Mouse (Mus musculus): ENCODE data around the gene Ube2g2. TPM values are rescaled to one million over a fixed set of nuclear protein-coding genes. Genes with fewer than 3 reads are reported as not detected.

Ube2g2 gene
- total RNA-seq, 2 experiments from 2014 or later: 66.7 to 68.4 TPM

- intact Hi-C loops (cut with DNase I): loop anchor here (2.0 kb wide), 1 partner anchor 19 kb away; no protein-coding TSS in a partner anchor
Measured at GRCm38 (mm10) chr10:77605368-77605767, 16.7 kb upstream of the Ube2g2 start.

GRCm38 (mm10) chr10:77605908-77606826 lies 15.9 kb upstream of the Ube2g2 start, which contains the start of the genes Sumo3 and Gm49325:
Gene Sumo3 (plus strand): TSS chr10:77606097.
Gene Gm49325 (plus strand): TSS chr10:77606197.
- intact Hi-C loops (cut with DNase I): loop anchor here (2.0 kb wide), 1 partner anchor 19 kb away; no protein-coding TSS in a partner anchor
- peak; percentile 94 for DNase-seq (ENCODE audit: low spot score)

More at GRCm38 (mm10) chr10:77605368-77605767, 16.7 kb upstream of the Ube2g2 start:
- no peak for DNase-seq (ENCODE audit: low spot score)

- intact Hi-C loops (cut with DNase I): no loop called here
- DNase-seq (ENCODE audit: low spot score): no peak
Measured at GRCm38 (mm10) chr10:77606855-77607254, 15.2 kb upstream of the Ube2g2 start.

GRCm38 (mm10) chr10:77607441-77607840 lies 14.6 kb upstream of the Ube2g2 start:
- DNase-seq (ENCODE audit: low spot score): no peak
- intact Hi-C loops (cut with DNase I): no loop called here

- DNase-seq (ENCODE audit: low spot score): no peak
- intact Hi-C loops (cut with DNase I): no loop called here
Measured at GRCm38 (mm10) chr10:77608589-77608988, 13.5 kb upstream of the Ube2g2 start.

DNA sequence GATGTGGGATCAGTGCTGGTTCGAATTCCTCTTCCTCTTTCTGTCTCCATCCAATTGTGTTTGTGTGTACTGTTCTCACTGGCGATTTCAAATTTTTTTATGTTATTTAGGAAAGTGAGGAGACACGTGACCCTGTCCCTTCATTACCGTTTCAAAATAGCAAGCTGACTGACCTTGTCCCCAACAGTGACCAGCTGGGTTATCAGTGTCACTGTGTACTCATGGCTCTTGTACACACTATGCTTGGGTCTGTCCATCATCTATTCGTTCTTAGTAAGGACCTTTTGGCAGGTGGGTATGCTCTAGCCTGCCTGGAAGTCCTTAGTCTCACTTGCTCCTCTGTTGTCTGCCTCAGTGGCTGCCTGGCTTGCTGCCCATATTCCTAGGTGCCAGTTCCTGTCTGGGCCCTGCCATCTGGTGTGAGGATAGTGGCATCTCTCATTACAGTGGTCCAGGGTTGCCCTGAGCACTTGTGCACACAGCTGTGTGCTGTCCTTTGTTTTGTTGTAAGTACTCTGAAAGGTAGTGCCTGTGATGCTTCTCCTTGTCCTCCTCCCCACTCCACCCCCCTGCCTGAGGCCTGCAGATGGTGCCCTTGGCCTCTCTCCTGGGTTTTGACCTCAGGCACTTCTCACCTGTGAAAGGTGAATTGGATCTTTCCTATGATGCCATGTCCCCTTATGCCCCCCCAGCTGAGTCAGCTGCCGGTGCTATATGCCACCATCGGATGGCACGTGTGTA lies 11.7 kb upstream of the Ube2g2 start:
- intact Hi-C loops (cut with DNase I): no loop called here
- no peak for DNase-seq (ENCODE audit: low spot score)

- intact Hi-C loops (cut with DNase I): no loop called here
- DNase-seq (ENCODE audit: low spot score): peak; percentile 66
Measured at GRCm38 (mm10) chr10:77613409-77613808, 8.7 kb upstream of the Ube2g2 start.

- intact Hi-C loops (cut with DNase I): no loop called here
- no peak for DNase-seq (ENCODE audit: low spot score)
Measured at GRCm38 (mm10) chr10:77615647-77616046, 6.4 kb upstream of the Ube2g2 start.

- DNase-seq (ENCODE audit: low spot score): no peak
- intact Hi-C loops (cut with DNase I): no loop called here
Measured at GRCm38 (mm10) chr10:77616166-77616565, 5.9 kb upstream of the Ube2g2 start.

DNA sequence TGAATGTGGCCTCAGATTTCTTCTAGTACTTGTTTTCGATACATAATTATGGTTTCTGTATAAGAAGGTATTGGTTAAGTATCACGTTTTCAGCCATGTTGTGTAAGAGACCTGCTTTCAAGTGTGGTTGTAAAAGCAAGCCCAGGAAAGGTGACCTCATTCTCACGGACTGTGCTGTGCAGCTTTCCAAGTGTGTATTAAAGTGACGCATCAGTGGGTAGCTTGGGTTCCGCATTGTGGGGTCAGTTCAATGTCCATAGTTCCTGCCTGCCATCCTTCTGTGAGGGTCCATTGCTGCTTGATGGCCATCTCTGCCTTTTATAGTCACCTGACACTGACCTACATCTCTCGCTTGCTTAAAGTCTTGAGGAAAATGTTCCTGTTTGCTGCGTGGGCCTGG lies 5.1 kb upstream of the Ube2g2 start:
- intact Hi-C loops (cut with DNase I): no loop called here
- no peak for DNase-seq (ENCODE audit: low spot score)

DNA sequence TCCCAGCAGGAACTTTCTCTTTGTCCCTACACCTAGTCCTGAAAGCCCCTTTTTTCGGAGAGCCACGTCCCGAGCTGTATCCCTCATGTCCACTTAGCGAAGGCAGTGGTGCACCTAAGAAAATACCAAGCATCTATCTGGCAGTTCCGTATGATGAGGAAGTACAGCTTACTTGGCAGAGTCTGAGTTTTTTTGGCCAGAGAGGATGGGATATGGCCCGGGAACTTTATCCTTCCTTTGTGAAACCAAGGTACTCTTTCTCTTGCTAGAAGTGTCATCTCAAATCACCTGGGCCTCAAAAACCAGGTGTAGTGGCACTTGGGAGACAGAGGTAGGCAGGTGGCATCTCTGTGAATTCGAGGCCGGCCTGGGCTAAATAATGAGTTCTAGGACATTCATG lies 529 bp upstream of the Ube2g2 start:
- intact Hi-C loops (cut with DNase I): loop anchor here (5.0 to 10.0 kb wide), 2 partner anchors 39 to 543 kb away; partner anchors contain the start of genes D10Jhu81e and Pttg1ip
- DNase-seq (ENCODE audit: low spot score): no peak

GRCm38 (mm10) chr10:77623069-77623492 lies 1.0 kb downstream of the Ube2g2 start:
- intact Hi-C loops (cut with DNase I): loop anchor here (5.0 to 10.0 kb wide), 2 partner anchors 41 to 542 kb away; partner anchors contain the start of genes D10Jhu81e and Pttg1ip
- DNase-seq (ENCODE audit: low spot score): peak; percentile 72

- DNase-seq (ENCODE audit: low spot score): no peak
- intact Hi-C loops (cut with DNase I): loop anchor here (5.0 to 10.0 kb wide), 2 partner anchors 42 to 541 kb away; partner anchors contain the start of genes D10Jhu81e and Pttg1ip
Measured at GRCm38 (mm10) chr10:77623639-77624400, 1.7 kb downstream of the Ube2g2 start.

DNA sequence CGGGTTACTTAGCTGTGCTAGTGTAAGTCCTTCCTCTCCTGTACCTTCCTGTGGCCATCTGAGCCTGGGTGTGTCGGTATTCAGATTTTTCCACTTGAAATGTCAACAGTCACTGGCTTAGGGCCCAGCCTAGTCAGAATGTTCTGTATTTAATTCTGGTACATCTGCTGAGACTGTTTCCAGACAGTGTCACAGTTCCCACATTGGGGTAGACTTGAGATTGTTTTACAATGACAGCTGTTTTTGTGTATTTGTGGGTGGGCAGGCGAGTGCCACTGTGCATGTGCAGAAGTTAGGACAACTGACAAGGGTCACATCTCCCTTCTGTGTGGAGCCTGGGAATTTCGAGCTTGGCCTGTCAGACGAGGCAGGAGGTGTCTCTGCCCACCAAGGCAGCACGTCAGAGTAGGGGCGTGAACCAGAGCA lies 2.5 kb downstream of the Ube2g2 start:
- intact Hi-C loops (cut with DNase I): loop anchor here (5.0 to 10.0 kb wide), 2 partner anchors 42 to 540 kb away; partner anchors contain the start of genes D10Jhu81e and Pttg1ip

DNA sequence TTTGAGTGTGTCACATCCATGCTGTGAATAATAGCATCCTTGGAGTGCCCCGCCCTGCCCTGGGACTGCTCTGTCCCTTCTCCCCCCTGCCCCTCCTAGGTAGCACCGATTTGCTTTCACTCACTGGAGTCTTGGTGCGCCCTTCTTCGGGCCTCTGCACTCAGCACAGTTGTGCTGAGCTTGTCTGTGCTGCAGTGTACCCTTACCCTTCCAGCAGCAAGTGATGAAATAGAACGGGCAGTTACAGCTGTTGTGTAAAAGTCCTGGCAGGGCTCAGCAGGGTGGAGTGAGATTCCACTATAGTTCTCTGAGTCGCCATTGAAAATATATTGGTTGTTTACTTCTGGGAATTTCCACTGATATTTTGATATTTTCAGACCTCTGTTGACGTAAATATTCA lies 4.0 kb downstream of the Ube2g2 start:
- intact Hi-C loops (cut with DNase I): loop anchor here (5.0 to 10.0 kb wide), 4 partner anchors 101 to 539 kb away; partner anchors contain the start of genes D10Jhu81e, Fam207a and Gm10100
- no peak for DNase-seq (ENCODE audit: low spot score)

More for the DNA sequence above, 2.5 kb downstream of the Ube2g2 start:
- DNase-seq (ENCODE audit: low spot score): peak; percentile 67

DNA sequence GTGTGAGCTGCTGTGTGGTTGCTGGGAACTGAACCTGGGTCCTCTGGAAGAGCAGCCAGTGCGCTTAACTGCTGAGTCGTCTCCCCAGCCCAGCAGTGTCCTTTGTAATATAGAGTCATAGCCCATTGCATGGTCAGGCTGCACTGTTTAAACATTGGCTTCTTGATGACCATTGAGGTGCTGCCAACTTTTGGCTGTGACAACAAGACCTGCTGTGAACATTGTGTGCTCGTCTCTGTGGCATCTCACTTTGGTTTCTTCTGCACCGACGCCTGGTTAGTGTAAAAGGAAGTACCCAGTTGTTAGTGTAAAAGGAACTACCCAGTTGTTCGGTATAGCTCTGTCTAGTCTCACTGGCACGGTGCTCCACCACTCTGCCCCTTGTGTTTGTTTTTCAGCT lies 4.5 kb downstream of the Ube2g2 start:
- intact Hi-C loops (cut with DNase I): loop anchor here (5.0 to 10.0 kb wide), 4 partner anchors 101 to 538 kb away; partner anchors contain the start of genes D10Jhu81e, Fam207a and Gm10100
- no peak for DNase-seq (ENCODE audit: low spot score)

DNA sequence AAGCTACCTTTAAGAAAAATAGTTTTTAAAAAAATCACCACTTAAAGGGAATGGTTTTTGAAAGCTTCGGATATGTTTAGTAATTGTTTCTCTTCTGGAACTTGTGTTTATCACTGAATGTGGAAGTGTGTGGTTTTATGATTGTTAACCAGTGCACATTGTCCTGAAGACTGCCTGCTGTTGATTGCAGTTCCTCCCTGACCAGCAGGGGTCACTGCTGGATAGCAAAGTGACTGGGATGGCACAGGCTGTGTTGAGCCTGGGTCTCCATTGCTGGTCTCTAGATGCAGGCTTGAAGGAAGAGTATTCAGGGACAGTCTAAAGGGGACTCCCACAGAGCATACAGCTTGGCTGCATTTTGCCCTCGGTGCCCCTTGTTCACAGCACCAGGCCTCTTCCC lies 5.4 kb downstream of the Ube2g2 start:
- DNase-seq (ENCODE audit: low spot score): peak; percentile 54
- intact Hi-C loops (cut with DNase I): loop anchor here (1.0 to 10.0 kb wide), 5 partner anchors 100 to 537 kb away; partner anchors contain the start of genes D10Jhu81e, Fam207a and Gm10100

DNA sequence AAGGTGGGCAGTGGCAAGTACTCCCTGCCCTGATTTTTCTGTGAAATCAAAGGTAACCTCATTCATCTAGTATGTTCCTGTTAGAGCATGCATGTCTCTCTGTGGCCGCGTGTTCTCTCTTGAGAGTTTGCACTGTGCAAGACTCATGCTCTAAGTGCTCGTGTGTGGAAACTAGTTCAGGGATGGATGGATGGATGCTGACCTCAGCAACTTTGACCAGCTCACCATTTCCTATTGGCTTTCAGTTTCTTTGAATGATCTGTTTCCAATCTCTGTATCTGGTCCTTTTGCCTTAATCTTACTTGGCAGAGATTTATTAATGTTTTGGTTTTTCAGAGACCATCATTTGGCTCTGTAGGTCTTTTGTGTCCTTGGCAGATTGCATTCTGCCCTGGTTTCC lies 7.1 kb downstream of the Ube2g2 start:
- DNase-seq (ENCODE audit: low spot score): no peak
- intact Hi-C loops (cut with DNase I): loop anchor here (2.0 to 10.0 kb wide), 5 partner anchors 98 to 536 kb away; partner anchors contain the start of genes D10Jhu81e, Fam207a and Gm10100

GRCm38 (mm10) chr10:77629970-77630369 lies 7.9 kb downstream of the Ube2g2 start:
- intact Hi-C loops (cut with DNase I): loop anchor here (2.0 to 10.0 kb wide), 5 partner anchors 97 to 535 kb away; partner anchors contain the start of genes D10Jhu81e, Fam207a and Gm10100
- no peak for DNase-seq (ENCODE audit: low spot score)
